Mouse (Mus musculus) hindbrain, embryonic 11.5 days (tissue): ENCODE data around the gene Dusp1. TPM values are rescaled to one million over a fixed set of nuclear protein-coding genes. Genes with fewer than 3 reads are reported as not detected.
A peak's percentile ranks its signal among the peaks of the same experiment; 100 is the strongest.

Experiments
- ATAC-seq: fragments of 200-750 bp; cut with Nextera tagmentation; 2 replicates; pipeline ENCODE4 v1.8.0; 2017; ENCODE audit warnings: mild to moderate bottlenecking, moderate TSS enrichment, moderate library complexity; ENCODE audit not compliant: low FRiP score
- DNase-seq: peaks from one replicate; pipeline ENCODE4 v3.0.0-alpha.2; 2015; ENCODE audit warnings: low spot score
- H3K27ac ChIP-seq: fragments of 300-500 bp; sonication (generic); 2 replicates; pipeline ENCODE4 v1.5.1; 2014; ENCODE audit warnings: mild to moderate bottlenecking, low read depth, low read length
- H3K27me3 ChIP-seq: fragments of 300-500 bp; sonication (generic); 2 replicates; pipeline ENCODE4 v1.6.1; 2014; ENCODE audit warnings: mild to moderate bottlenecking, low read length, moderate library complexity, mixed read lengths; ENCODE audit not compliant: control insufficient read depth, insufficient read depth
- H3K36me3 ChIP-seq: fragments of 300-500 bp; sonication (generic); 2 replicates; pipeline ENCODE4 v1.6.1; 2014; ENCODE audit warnings: mild to moderate bottlenecking, low read length, moderate library complexity, mixed read lengths; ENCODE audit not compliant: control insufficient read depth, insufficient read depth
- H3K4me1 ChIP-seq: fragments of 300-500 bp; sonication (generic); replicated peaks from 2 replicates; pipeline ENCODE4 v1.6.1; 2014; ENCODE audit warnings: low read length, mixed read lengths; ENCODE audit not compliant: control insufficient read depth, insufficient read depth
- H3K4me2 ChIP-seq: fragments of 300-500 bp; sonication (generic); replicated peaks from 2 replicates; pipeline ENCODE4 v1.6.1; 2014; ENCODE audit warnings: mild to moderate bottlenecking, low read depth, low read length
- H3K4me3 ChIP-seq: fragments of 300-500 bp; sonication (generic); 2 replicates; pipeline ENCODE4 v1.5.1; 2014; ENCODE audit warnings: low read depth, low read length
- H3K9ac ChIP-seq: fragments of 300-500 bp; sonication (generic); 2 replicates; pipeline ENCODE4 v1.6.1; 2014; ENCODE audit warnings: low read depth, low read length
- H3K9me3 ChIP-seq: fragments of 300-500 bp; sonication (generic); 2 replicates; pipeline ENCODE4 v1.6.1; 2016; ENCODE audit warnings: low read length; ENCODE audit not compliant: control insufficient read depth
- WGBS: fragments of 180-500 bp; shearing (Covaris S2); extraction: QIAGEN DNeasy Blood & Tissue Kit; methylation state at CpG from one replicate; pipeline ENCODE4 v1.1.7; 2014; 5-methylcytosine and 5-hydroxymethylcytosine counted together
- polyA plus RNA-seq: library from polyadenylated mRNA; unstranded; fragments of >200 nt; fragmentation: Nextera tagmentation; extraction: Ambion mirVana; gene quantifications from 2 replicates; pipeline ENCODE4 v1.2.1, GENCODE M21; 2014

Gene Dusp1
- polyA plus RNA-seq, 1 experiment from 2014 or later = 34.9 TPM

DNA sequence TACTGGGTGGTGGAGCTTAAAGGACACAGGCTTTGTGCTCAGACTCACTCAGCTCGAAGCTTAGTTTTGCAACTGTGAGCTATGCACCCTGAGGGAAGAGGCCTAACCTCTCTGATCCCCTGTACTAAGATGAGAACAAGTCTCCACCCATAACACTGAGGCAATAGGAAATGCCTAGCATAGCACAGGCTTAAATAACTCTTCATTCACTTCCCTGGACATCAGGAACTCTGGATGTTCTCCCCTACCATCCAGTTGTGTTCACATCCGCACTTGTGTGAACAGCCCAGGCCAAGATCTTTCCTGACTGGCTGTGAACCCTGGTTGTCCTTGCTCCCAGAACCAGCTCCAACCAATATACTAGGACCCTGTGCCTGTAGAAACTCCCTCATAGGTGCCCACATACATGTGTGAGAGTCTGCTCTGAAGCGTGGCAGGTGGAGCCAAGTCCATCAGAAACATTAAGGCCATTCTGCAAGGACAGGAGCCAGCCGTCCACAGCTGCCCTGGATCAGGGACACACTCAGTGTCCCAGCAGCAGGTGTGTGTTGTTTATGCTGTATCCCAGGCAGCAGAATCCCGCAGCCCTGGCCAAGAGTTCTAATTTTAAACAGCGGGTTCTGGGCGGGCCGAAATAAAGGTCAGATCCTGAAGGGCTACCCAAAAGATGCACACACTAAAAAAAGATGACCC, 73.1 kb downstream of the Dusp1 start:
- H3K4me3 ChIP-seq = no peak overlapping the region
- H3K9ac ChIP-seq = no peak overlapping the region
- DNase-seq (no peak), ATAC-seq (no peak)
- H3K36me3 ChIP-seq = no peaks in the 10 kb centered on the region
- H3K27me3 ChIP-seq = no peaks in the 10 kb centered on the region
- H3K27ac ChIP-seq = no peak overlapping the region
- no peaks in the 10 kb centered on the region for H3K9me3 ChIP-seq
- H3K4me2 ChIP-seq = no peak overlapping the region
- H3K4me1 ChIP-seq = no peaks in the 10 kb centered on the region
- 90% methylated on average over 8 of the region's 8 CpGs for WGBS

DNA sequence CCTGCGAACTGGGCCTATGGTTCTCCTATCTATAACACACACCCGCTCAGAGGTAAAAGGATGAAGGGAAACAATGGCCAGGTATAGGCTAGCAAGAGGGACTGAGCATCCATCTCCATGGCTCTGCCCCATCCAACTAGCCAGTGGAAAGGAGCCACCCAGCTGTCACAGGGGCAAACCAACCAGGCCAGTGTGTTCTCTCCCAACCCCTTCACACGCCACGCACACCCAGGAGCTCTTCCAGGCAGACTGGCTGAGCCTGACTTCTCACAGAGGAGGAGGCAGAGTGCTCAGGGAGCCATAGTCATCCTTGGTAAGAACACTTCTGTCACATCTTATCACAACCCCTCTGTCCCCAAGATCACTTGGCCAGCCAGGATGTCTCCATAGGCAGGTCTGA, 74.0 kb downstream of the Dusp1 start:
- Histone ChIP-seq H3K4me3 (no peak overlapping the region), H3K4me1 (no peaks in the 10 kb centered on the region), H3K36me3 (no peaks in the 10 kb centered on the region), H3K9me3 (no peaks in the 10 kb centered on the region), H3K27ac (no peak overlapping the region), H3K4me2 (no peak overlapping the region), H3K27me3 (no peaks in the 10 kb centered on the region), H3K9ac (no peak overlapping the region)
- 93% methylated on average over 4 of the region's 4 CpGs for WGBS
- DNase-seq = no peak
- no peak for ATAC-seq

DNA sequence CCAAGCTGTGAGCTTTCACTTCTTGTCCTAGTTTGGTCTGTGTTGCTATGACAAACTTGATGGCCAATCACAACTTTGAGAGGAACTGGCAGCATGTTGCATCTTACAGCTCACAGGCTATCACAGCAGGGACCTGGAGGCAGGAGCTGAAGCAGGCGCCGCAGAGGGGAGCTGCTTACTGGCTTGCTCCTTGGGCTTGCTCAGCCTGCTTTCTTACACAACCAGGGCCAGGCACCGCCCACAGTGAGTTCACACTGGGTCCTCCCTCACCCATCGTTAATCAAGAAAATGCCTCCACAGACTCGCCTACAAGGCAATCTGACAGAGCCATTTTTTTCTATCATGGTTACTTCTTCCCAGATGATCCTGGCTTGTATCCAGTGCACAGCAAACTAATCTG, 74.7 kb downstream of the Dusp1 start:
- 49% methylated on average over 5 of the region's 5 CpGs for WGBS

DNA sequence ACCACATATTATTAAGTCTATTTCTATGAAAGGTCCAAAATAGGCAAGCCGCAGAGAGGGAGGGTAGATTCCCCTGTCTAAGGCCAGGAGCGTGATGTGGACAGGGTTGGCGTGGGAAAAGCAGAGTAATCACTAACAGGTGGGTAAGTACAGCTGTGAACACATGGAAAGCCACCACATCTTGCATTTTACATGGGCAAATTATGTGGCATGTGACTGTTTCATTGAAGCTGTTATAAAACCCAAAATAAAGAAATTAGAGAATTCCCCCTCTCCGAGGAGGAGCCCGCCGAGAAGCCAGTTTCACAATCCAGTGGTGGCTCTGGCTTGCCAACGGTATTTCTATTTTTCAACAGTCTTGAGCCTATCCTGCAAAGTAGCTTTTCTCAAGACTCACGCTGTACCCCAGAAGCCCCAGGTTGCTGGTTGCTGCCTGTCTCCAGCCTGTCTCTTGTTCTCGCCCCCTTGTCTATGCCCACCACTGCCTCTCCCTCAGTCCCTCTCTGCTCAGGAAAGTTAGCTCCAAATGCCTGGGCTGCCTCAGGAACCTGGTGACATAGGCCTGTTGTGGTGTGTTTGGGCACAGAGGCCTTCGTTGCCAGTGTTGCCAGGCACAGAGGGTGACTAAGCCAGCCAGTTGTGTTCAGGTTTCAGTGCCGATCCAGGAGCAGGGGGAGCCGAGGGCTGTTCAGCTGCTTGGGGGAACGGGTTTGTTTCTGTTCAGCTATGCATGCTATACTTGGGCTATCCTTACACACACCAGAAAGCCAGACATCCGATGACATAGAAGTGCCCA, 77.1 kb downstream of the Dusp1 start:
- Histone ChIP-seq H3K4me1 (no peaks in the 10 kb centered on the region), H3K27me3 (no peaks in the 10 kb centered on the region), H3K4me2 (no peak overlapping the region), H3K36me3 (no peaks in the 10 kb centered on the region), H3K4me3 (no peak overlapping the region), H3K9ac (no peak overlapping the region), H3K9me3 (no peaks in the 10 kb centered on the region), H3K27ac (no peak overlapping the region)
- ATAC-seq (no peak), DNase-seq (no peak)
- 89% methylated on average over 14 of the region's 14 CpGs for WGBS

More for the DNA sequence above, 74.7 kb downstream of the Dusp1 start:
- Histone ChIP-seq H3K27me3 (no peaks in the 10 kb centered on the region), H3K9me3 (no peaks in the 10 kb centered on the region), H3K4me1 (no peaks in the 10 kb centered on the region), H3K27ac (no peak overlapping the region), H3K9ac (no peak overlapping the region), H3K36me3 (no peaks in the 10 kb centered on the region), H3K4me2 (no peak overlapping the region), H3K4me3 (no peak overlapping the region)
- no peak for DNase-seq
- no peak for ATAC-seq

DNA sequence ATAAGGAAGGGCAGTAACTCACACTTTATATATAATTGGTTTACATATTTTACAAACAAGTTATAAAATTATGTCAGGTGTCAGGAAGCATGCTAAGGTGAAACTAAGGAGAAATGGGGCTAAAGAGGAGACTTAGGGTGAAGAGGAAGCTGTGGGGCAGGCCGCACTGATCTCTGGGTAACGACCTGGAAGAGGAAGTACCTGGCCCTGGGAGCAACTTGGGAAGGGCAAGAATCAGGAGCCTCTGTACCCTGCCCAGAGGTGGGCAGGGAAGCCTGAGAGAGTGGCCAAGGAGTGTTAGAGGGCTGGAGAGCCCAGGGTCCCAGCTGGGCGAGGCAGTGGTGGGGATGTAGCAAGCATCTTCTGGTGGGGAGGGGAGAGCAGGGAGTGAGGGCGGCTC, 81.0 kb downstream of the Dusp1 start:
- DNase-seq (no peak), ATAC-seq (no peak)
- no peak overlapping the region for H3K4me2 ChIP-seq

DNA sequence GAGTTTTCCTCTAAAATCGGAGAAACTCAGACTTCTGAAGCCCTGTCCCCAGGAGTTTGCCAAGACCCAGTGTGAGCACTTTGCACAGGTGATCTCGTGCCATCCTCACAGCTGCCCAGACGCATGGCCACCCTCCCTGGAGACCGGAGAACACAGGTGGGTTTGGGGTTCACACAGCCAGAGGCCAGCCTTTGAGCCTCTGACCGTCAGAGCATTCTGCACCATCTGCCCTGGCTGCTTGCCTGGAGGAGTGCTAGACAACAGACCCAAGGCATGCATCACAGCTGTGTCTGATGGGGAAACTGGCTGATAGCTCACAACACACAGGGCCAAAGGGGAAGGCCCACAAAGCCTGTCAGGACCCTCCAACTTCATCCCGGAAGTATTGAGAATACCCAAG, 82.3 kb downstream of the Dusp1 start:
- Histone ChIP-seq H3K4me1 (no peaks in the 10 kb centered on the region), H3K9ac (no peak overlapping the region), H3K4me2 (no peak overlapping the region), H3K4me3 (no peak overlapping the region), H3K27me3 (no peaks in the 10 kb centered on the region), H3K36me3 (no peaks in the 10 kb centered on the region), H3K27ac (no peak overlapping the region), H3K9me3 (no peaks in the 10 kb centered on the region)
- WGBS = 82% methylated on average over 6 of the region's 6 CpGs
- no peak for ATAC-seq
- no peak for DNase-seq

More for the DNA sequence above, 81.0 kb downstream of the Dusp1 start:
- Histone ChIP-seq H3K9me3 (no peaks in the 10 kb centered on the region), H3K27ac (no peak overlapping the region), H3K4me3 (no peak overlapping the region), H3K4me1 (no peaks in the 10 kb centered on the region), H3K9ac (no peak overlapping the region), H3K27me3 (no peaks in the 10 kb centered on the region), H3K36me3 (no peaks in the 10 kb centered on the region)
- 83% methylated on average over 4 of the region's 4 CpGs for WGBS

DNA sequence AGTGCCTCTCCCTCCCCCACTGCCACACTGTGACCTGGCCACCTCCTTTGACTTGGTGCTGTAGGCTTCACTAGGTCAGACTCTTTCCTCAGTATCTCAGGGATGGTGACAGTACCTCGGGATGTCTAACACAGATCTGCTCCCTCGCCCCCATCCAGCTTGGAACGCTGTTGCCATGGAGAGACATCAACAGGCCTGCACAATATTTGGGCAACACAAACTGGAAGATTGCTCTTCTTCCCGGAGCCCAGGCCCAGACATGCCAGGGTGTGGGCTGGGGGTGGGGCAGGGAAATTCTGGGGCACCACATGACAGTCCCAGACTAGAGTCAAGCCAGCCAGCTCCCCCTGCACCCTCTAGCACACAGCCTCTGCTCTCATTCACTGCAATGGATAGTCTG, 83.3 kb downstream of the Dusp1 start:
- 80% methylated on average over 4 of the region's 4 CpGs for WGBS
- Histone ChIP-seq H3K4me2 (no peak overlapping the region), H3K4me1 (no peaks in the 10 kb centered on the region), H3K27me3 (no peaks in the 10 kb centered on the region), H3K27ac (no peak overlapping the region), H3K9ac (no peak overlapping the region), H3K4me3 (no peak overlapping the region), H3K36me3 (no peaks in the 10 kb centered on the region), H3K9me3 (no peaks in the 10 kb centered on the region)
- DNase-seq (no peak), ATAC-seq (no peak)

DNA sequence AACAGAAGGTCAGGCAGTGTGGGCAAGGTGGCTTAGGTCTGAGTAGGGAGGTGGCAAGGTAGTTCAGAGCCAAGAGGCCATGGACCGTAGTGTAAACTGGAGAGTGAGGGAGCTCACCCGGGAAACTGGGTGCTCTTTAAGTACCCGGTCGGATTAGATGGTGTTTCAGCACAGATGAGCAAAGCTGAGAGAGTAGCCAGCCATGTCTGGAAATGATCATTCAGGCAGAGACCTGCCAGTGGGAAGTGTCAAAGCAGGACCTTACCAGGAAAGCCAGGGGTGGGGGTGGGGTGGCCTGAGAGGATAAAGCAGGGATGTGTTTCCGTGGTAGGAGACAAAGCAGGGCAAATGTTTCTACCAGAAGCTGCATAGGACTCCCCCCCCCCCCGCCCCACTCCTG, 85.1 kb downstream of the Dusp1 start:
- no peaks in the 10 kb centered on the region for H3K36me3 ChIP-seq
- no peaks in the 10 kb centered on the region for H3K27me3 ChIP-seq
- ATAC-seq = no peak
- H3K9me3 ChIP-seq = no peaks in the 10 kb centered on the region
- 62% methylated on average over 6 of the region's 6 CpGs for WGBS
- H3K9ac ChIP-seq = no peak overlapping the region
- no peaks in the 10 kb centered on the region for H3K4me1 ChIP-seq
- H3K4me2 ChIP-seq = no peak overlapping the region
- DNase-seq = peak; percentile 3
- H3K27ac ChIP-seq = no peak overlapping the region
- no peak overlapping the region for H3K4me3 ChIP-seq
